Mouse (Mus musculus) lung, postnatal 0 days (tissue): Measurements from ENCODE around the gene Ppt1. TPM values are rescaled to one million over a fixed set of nuclear protein-coding genes. Genes with fewer than 3 reads are reported as not detected.

Source experiments
- ATAC-seq: fragments of 200-750 bp; cut with Nextera tagmentation; 2 replicates; pipeline ENCODE4 v1.8.0; 2017; ENCODE audit warnings: moderate library complexity
- DNase-seq: peaks from one replicate; pipeline ENCODE4 v3.0.0-alpha.2; 2016; ENCODE audit warnings: low spot score
- H3K27ac ChIP-seq: fragments of 300-500 bp; sonication (generic); 2 replicates; pipeline ENCODE4 v1.5.1; 2014; ENCODE audit warnings: antibody characterized with exemption, mild to moderate bottlenecking, low read length, mixed read lengths
- H3K27me3 ChIP-seq: fragments of 300-500 bp; sonication (generic); replicated peaks from 2 replicates; pipeline ENCODE4 v1.6.1; 2014; ENCODE audit warnings: low read length, mixed read lengths; ENCODE audit not compliant: insufficient read depth
- H3K36me3 ChIP-seq: fragments of 300-500 bp; sonication (generic); 2 replicates; pipeline ENCODE4 v1.6.1; 2014; ENCODE audit warnings: low read length, mixed read lengths; ENCODE audit not compliant: insufficient read depth
- H3K4me1 ChIP-seq: fragments of 300-500 bp; sonication (generic); 2 replicates; pipeline ENCODE4 v1.6.1; 2014; ENCODE audit warnings: antibody characterized with exemption, low read depth, low read length, mixed read lengths; ENCODE audit not compliant: insufficient read depth
- H3K4me2 ChIP-seq: fragments of 300-500 bp; sonication (generic); replicated peaks from 2 replicates; pipeline ENCODE4 v1.6.1; 2014; ENCODE audit warnings: low read depth, mild to moderate bottlenecking, low read length, moderate library complexity, mixed read lengths
- H3K4me3 ChIP-seq: fragments of 300-500 bp; sonication (generic); 2 replicates; pipeline ENCODE4 v1.5.1; 2014; ENCODE audit warnings: low read depth, low read length
- H3K9ac ChIP-seq: fragments of 300-500 bp; sonication (generic); replicated peaks from 2 replicates; pipeline ENCODE4 v1.6.1; 2014; ENCODE audit warnings: low read depth, mild to moderate bottlenecking
- H3K9me3 ChIP-seq: fragments of 300-500 bp; sonication (generic); 2 replicates; pipeline ENCODE4 v1.6.1; 2016; ENCODE audit warnings: low read length, mixed read lengths
- CTCF ChIP-seq: IDR thresholded peaks from 2 replicates; pipeline ENCODE4 v1.5.1; 2016; ENCODE audit warnings: antibody characterized with exemption, mild to moderate bottlenecking
- EP300 ChIP-seq: IDR thresholded peaks from 2 replicates; pipeline ENCODE4 v1.6.1; 2016; ENCODE audit warnings: antibody characterized with exemption, mild to moderate bottlenecking, control low read depth
- WGBS: fragments of 180-500 bp; shearing (Covaris S2); extraction: QIAGEN DNeasy Blood & Tissue Kit; methylation state at CpG from one replicate; pipeline ENCODE4 v1.1.7; 2014; 5-methylcytosine and 5-hydroxymethylcytosine counted together
- polyA plus RNA-seq: library from polyadenylated mRNA; unstranded; fragments of >200 nt; fragmentation: Nextera tagmentation; extraction: Ambion mirVana; gene quantifications from 2 replicates; pipeline ENCODE4 v1.2.1, GENCODE M21; 2015

Ppt1 gene
- polyA plus RNA-seq, 1 experiment from 2014 or later: 39.0 TPM

GRCm38 (mm10) chr4:122861836-122862235, 25.8 kb downstream of the Ppt1 start:
- Histone ChIP-seq H3K27me3 (no peaks in the 10 kb centered on the region), H3K4me1 (no peaks in the 10 kb centered on the region), H3K4me3 (no peak overlapping the region), H3K9ac (no peak overlapping the region), H3K4me2 (no peak overlapping the region), H3K36me3 (peaks cover 72% of the 10 kb centered on the region), H3K27ac (no peak overlapping the region), H3K9me3 (no peaks in the 10 kb centered on the region)
- no peak for DNase-seq
- 91% methylated on average over 4 of the region's 4 CpGs for WGBS
- no peak for ATAC-seq
- TF ChIP-seq EP300: no peak
- TF ChIP-seq CTCF: no peak

DNA sequence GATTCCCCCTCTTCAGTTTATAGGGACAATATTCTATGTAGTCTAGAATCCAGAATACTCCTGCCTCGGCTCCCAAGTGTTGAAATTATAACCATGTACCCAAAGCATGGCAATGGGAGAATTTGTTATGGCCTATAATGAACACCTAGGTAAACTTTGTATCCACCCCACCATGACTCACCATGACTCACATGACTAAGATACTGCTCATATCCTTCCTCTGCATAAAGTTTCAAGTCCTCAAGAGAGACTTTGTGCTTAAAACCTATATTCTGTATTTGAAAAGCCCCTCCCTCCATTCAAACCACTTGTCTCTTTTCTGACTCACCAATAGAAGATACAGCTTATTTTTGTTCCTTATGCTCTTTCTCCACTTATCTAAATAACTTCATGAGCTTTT, 32.0 kb downstream of the Ppt1 start:
- H3K27me3 ChIP-seq: no peaks in the 10 kb centered on the region
- no peak overlapping the region for H3K27ac ChIP-seq
- no peak for TF ChIP-seq EP300
- TF ChIP-seq CTCF: no peak
- H3K4me2 ChIP-seq: no peak overlapping the region
- no peaks in the 10 kb centered on the region for H3K9me3 ChIP-seq
- peaks cover 63% of the 10 kb centered on the region; the same call in 1 of the 2 replicates for H3K36me3 ChIP-seq
- no peak for ATAC-seq
- no peaks in the 10 kb centered on the region for H3K4me1 ChIP-seq
- H3K4me3 ChIP-seq: no peak overlapping the region
- DNase-seq: no peak
- 96% methylated on average over 1 of the region's 1 CpGs for WGBS
- H3K9ac ChIP-seq: no peak overlapping the region

GRCm38 (mm10) chr4:122870027-122870426, 34.0 kb downstream of the Ppt1 start:
- ATAC-seq: no peak
- DNase-seq: peak; percentile 36
- H3K4me2 ChIP-seq: no peak overlapping the region
- TF ChIP-seq EP300: no peak
- peak; percentile 67 for TF ChIP-seq CTCF
- H3K27ac ChIP-seq: no peak overlapping the region
- no peak overlapping the region for H3K9ac ChIP-seq
- no peaks in the 10 kb centered on the region for H3K4me1 ChIP-seq
- H3K36me3 ChIP-seq: peaks cover 43% of the 10 kb centered on the region; the same call in 1 of the 2 replicates
- no peaks in the 10 kb centered on the region for H3K9me3 ChIP-seq
- H3K4me3 ChIP-seq: no peak overlapping the region
- H3K27me3 ChIP-seq: no peaks in the 10 kb centered on the region

GRCm38 (mm10) chr4:122870741-122871140, 34.7 kb downstream of the Ppt1 start:
- DNase-seq: no peak
- no peak for TF ChIP-seq CTCF
- no peak for TF ChIP-seq EP300
- Histone ChIP-seq H3K4me2 (no peak overlapping the region), H3K27me3 (no peaks in the 10 kb centered on the region), H3K9me3 (no peaks in the 10 kb centered on the region), H3K4me3 (no peak overlapping the region), H3K27ac (no peak overlapping the region), H3K9ac (no peak overlapping the region), H3K36me3 (peaks cover 36% of the 10 kb centered on the region; the same call in 1 of the 2 replicates), H3K4me1 (no peaks in the 10 kb centered on the region)
- 79% methylated on average over 5 of the region's 5 CpGs for WGBS
- no peak for ATAC-seq

DNA sequence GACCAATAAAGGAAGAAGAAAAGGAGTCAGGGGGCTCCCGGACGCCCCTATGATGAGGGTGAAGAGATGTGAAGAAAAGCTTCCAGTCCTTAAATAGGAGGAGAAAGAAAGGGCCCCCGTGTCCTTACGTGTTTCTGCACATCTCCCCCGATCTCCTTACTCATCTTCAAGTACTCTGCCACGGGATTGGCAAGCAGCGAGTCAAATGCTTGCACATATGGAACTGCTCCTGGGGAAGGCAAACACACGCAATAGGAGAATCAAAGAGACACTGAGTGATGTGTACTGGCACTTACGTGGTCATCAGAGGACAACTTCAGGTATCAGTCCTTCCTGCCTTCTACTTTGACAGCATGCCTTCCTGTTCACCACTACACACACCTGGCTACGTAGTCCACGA, 35.2 kb downstream of the Ppt1 start:
- no peak for TF ChIP-seq EP300
- TF ChIP-seq CTCF: no peak
- WGBS: 88% methylated on average over 11 of the region's 11 CpGs
- H3K36me3 ChIP-seq: peaks cover 30% of the 10 kb centered on the region; the same call in 1 of the 2 replicates

GRCm38 (mm10) chr4:122871989-122872388, 35.9 kb downstream of the Ppt1 start:
- Histone ChIP-seq H3K4me3 (no peak overlapping the region), H3K4me2 (no peak overlapping the region), H3K9ac (no peak overlapping the region), H3K27ac (no peak overlapping the region), H3K36me3 (peaks cover 26% of the 10 kb centered on the region; the same call in 1 of the 2 replicates), H3K9me3 (no peaks in the 10 kb centered on the region), H3K27me3 (no peaks in the 10 kb centered on the region), H3K4me1 (no peaks in the 10 kb centered on the region)
- TF ChIP-seq CTCF: no peak
- no peak for TF ChIP-seq EP300
- ATAC-seq: no peak
- peak; percentile 34 for DNase-seq
- WGBS: 82% methylated on average over 2 of the region's 2 CpGs

More for the DNA sequence above, 35.2 kb downstream of the Ppt1 start:
- ATAC-seq: no peak
- no peak for DNase-seq
- Histone ChIP-seq H3K27me3 (no peaks in the 10 kb centered on the region), H3K4me3 (no peak overlapping the region), H3K4me1 (no peaks in the 10 kb centered on the region), H3K4me2 (no peak overlapping the region), H3K9ac (no peak overlapping the region), H3K9me3 (no peaks in the 10 kb centered on the region), H3K27ac (no peak overlapping the region)

- ATAC-seq: no peak
- WGBS: 60% methylated on average over 5 of the region's 5 CpGs
- TF ChIP-seq EP300 (no peak), CTCF (no peak)
Observed at GRCm38 (mm10) chr4:122873003-122873402, 37.0 kb downstream of the Ppt1 start.

More at GRCm38 (mm10) chr4:122873003-122873402, 37.0 kb downstream of the Ppt1 start:
- Histone ChIP-seq H3K9me3 (no peaks in the 10 kb centered on the region), H3K36me3 (peaks cover 26% of the 10 kb centered on the region; the same call in 1 of the 2 replicates), H3K4me3 (no peak overlapping the region), H3K27ac (no peak overlapping the region), H3K4me2 (no peak overlapping the region), H3K9ac (no peak overlapping the region), H3K27me3 (no peaks in the 10 kb centered on the region), H3K4me1 (no peaks in the 10 kb centered on the region)
- no peak for DNase-seq
